Mouse (Mus musculus) layer of hippocampus, adult 6 months (tissue): ENCODE results near the gene H2-K1. TPM values are rescaled to one million over a fixed set of nuclear protein-coding genes. Genes with fewer than 3 reads are reported as not detected.

Experiments
- long read RNA-seq, 2 experiments: library from polyadenylated mRNA; unstranded; transcript quantifications; one replicate each; pipeline ENCODE4 v2.0.0; 2019 to 2020
- microRNA-seq: library from miRNA; unstranded; fragments of <30 nt; microRNA quantifications from one replicate; pipeline ENCODE4 v1.2.0, GENCODE M21; 2020
- polyA plus RNA-seq: library from polyadenylated mRNA; unstranded; fragments of <200 nt; fragmentation: Nextera tagmentation; gene quantifications from 2 replicates; pipeline ENCODE4 v1.2.3, GENCODE M21; 2021

Gene H2-K1
- 37.2 and 44.8 TPM in 2 replicates for polyA plus RNA-seq
- long read RNA-seq, experiment 1, transcript H2-K1-205 (8 exons, 1,570 nt): minor isoform, 5 of 41 reads
- long read RNA-seq, experiment 1, transcript H2-K1-201 (8 exons, 1,619 nt): major isoform, 25 of 41 reads
- long read RNA-seq, experiment 1, partial matches to known transcripts: 7 of 41 reads
- long read RNA-seq, experiment 1, other reads (novel, unspliced or antisense): 3 of 41 reads
- long read RNA-seq, experiment 2, transcript H2-K1-216 (8 exons, 1,065 nt): minor isoform, 7 of 80 reads
- long read RNA-seq, experiment 2, transcript H2-K1-205 (8 exons, 1,570 nt): minor isoform, 6 of 80 reads
- long read RNA-seq, experiment 2, transcript H2-K1-201 (8 exons, 1,619 nt): major isoform, 52 of 80 reads
- long read RNA-seq, experiment 2, partial matches to known transcripts: 6 of 80 reads
- long read RNA-seq, experiment 2, other reads (novel, unspliced or antisense): 9 of 80 reads

GRCm38 (mm10) chr17:34000150-34000537 is at the start of gene H2-K1:
Gene H2-K1, minus strand, starts transcription at chr17:34000347.

GRCm38 (mm10) chr17:34038878-34039561 is 38.9 kb upstream of the H2-K1 start, which contains the start of gene Col11a2:
Gene Col11a2, plus strand, starts transcription at chr17:34039437.

GRCm38 (mm10) chr17:34031465-34032173 is 31.5 kb upstream of the H2-K1 start, which contains the start of the genes Slc39a7 and Rxrb:
Gene Slc39a7, minus strand, starts transcription at chr17:34031682.
Gene Rxrb, plus strand, starts transcription at chr17:34031812.

GRCm38 (mm10) chr17:34027656-34028223 is 27.6 kb upstream of the H2-K1 start, which contains the start of gene H2-Ke6:
Gene H2-Ke6, minus strand, starts transcription at chr17:34028060.

GRCm38 (mm10) chr17:34024317-34024821 is 24.2 kb upstream of the H2-K1 start, which contains the start of gene Ring1:
Gene Ring1, minus strand, starts transcription at chr17:34024680.

GRCm38 (mm10) chr17:33955555-33956214 is 44.5 kb downstream of the H2-K1 start, which contains the start of the genes Vps52 and Rps18:
Gene Vps52, plus strand, starts transcription at chr17:33955812.
Gene Rps18, minus strand, starts transcription at chr17:33956001.

GRCm38 (mm10) chr17:33951021-33951946 is 48.9 kb downstream of the H2-K1 start, which contains the start of gene B3galt4:
Gene B3galt4, minus strand, starts transcription at chr17:33951488.

Small RNA genes within 50 kb of the gene (microRNA-seq; reads per million reads assigned to microRNA genes)
- gene Mir219a-1: not detected
- gene Mir219c: not detected

Other genes with a start within 250 kb of the H2-K1 start
- gene Rab11b, start 239.8 kb downstream of the H2-K1 start, polyA plus RNA-seq: 642 and 757 TPM in 2 replicates
- 4.1 and 4.8 TPM in 2 replicates for gene Angptl4, start 218.5 kb downstream of the H2-K1 start, polyA plus RNA-seq
- gene Kank3, start 189.8 kb downstream of the H2-K1 start, polyA plus RNA-seq: 18.6 and 21.5 TPM in 2 replicates
- 3,625 and 3,721 TPM in 2 replicates for gene Rps28, start 175.8 kb downstream of the H2-K1 start, polyA plus RNA-seq
- gene Ndufa7, start 175.8 kb downstream of the H2-K1 start, polyA plus RNA-seq: 965 and 1,137 TPM in 2 replicates
- 51.3 and 62.0 TPM in 2 replicates for gene Cd320, start 157.3 kb downstream of the H2-K1 start, polyA plus RNA-seq
- gene Gm7029, start 126.5 kb downstream of the H2-K1 start, polyA plus RNA-seq: not detected in 2 replicates
- 0.51 TPM in 1 of 2 replicates, not detected in the other for gene Kifc1, start 109.7 kb downstream of the H2-K1 start, polyA plus RNA-seq
- gene Platr17, start 95.2 kb downstream of the H2-K1 start, polyA plus RNA-seq: 0.60 and 0.75 TPM in 2 replicates
- gene Daxx, start 90.9 kb downstream of the H2-K1 start, polyA plus RNA-seq: 18.8 and 19.0 TPM in 2 replicates
- 28.3 and 30.0 TPM in 2 replicates for gene Tapbp, start 84.4 kb downstream of the H2-K1 start, polyA plus RNA-seq
- gene Zbtb22, start 84.4 kb downstream of the H2-K1 start, polyA plus RNA-seq: 4.5 and 4.6 TPM in 2 replicates
- 4.3 and 4.4 TPM in 2 replicates for gene Rgl2, start 70.8 kb downstream of the H2-K1 start, polyA plus RNA-seq
- 105 and 106 TPM in 2 replicates for gene Pfdn6, start 60.0 kb downstream of the H2-K1 start, polyA plus RNA-seq
- 5.0 and 6.5 TPM in 2 replicates for gene Wdr46, start 59.7 kb downstream of the H2-K1 start, polyA plus RNA-seq
- gene B3galt4, start 48.9 kb downstream of the H2-K1 start, polyA plus RNA-seq: 2.0 and 2.1 TPM in 2 replicates
- gene Vps52, start 44.5 kb downstream of the H2-K1 start, polyA plus RNA-seq: 48.0 and 48.1 TPM in 2 replicates
- 812 and 816 TPM in 2 replicates for gene Rps18, start 44.3 kb downstream of the H2-K1 start, polyA plus RNA-seq
- gene Ring1, start 24.3 kb upstream of the H2-K1 start, polyA plus RNA-seq: 3.7 TPM in 2 replicates
- 42.0 and 44.5 TPM in 2 replicates for gene H2-Ke6, start 27.7 kb upstream of the H2-K1 start, polyA plus RNA-seq
- 68.1 and 70.9 TPM in 2 replicates for gene Slc39a7, start 31.3 kb upstream of the H2-K1 start, polyA plus RNA-seq
- 10.4 and 11.9 TPM in 2 replicates for gene Rxrb, start 31.5 kb upstream of the H2-K1 start, polyA plus RNA-seq
- 0.26 and 0.31 TPM in 2 replicates for gene Col11a2, start 39.1 kb upstream of the H2-K1 start, polyA plus RNA-seq
- 1.9 TPM in 2 replicates for gene H2-Oa, start 92.0 kb upstream of the H2-K1 start, polyA plus RNA-seq
- 41.6 and 44.5 TPM in 2 replicates for gene H2-DMa, start 119.2 kb upstream of the H2-K1 start, polyA plus RNA-seq
- gene Brd2, start 122.3 kb upstream of the H2-K1 start, polyA plus RNA-seq: 39.6 and 50.6 TPM in 2 replicates
- gene H2-DMb2, start 143.0 kb upstream of the H2-K1 start, polyA plus RNA-seq: 0.23 and 0.52 TPM in 2 replicates
- 4.0 and 6.9 TPM in 2 replicates for gene H2-DMb1, start 152.7 kb upstream of the H2-K1 start, polyA plus RNA-seq
- gene Tap1, start 187.2 kb upstream of the H2-K1 start, polyA plus RNA-seq: 3.6 and 4.8 TPM in 2 replicates
- gene Psmb9, start 187.4 kb upstream of the H2-K1 start, polyA plus RNA-seq: 7.6 and 9.3 TPM in 2 replicates
- gene Psmb8, start 197.4 kb upstream of the H2-K1 start, polyA plus RNA-seq: 25.2 and 28.6 TPM in 2 replicates
- gene Tap2, start 203.2 kb upstream of the H2-K1 start, polyA plus RNA-seq: 9.9 and 12.6 TPM in 2 replicates
- 0.60 and 0.68 TPM in 2 replicates for gene H2-Ob, start 238.6 kb upstream of the H2-K1 start, polyA plus RNA-seq